Mouse (Mus musculus) lung, embryonic 16.5 days (tissue): ENCODE data around the gene Fthl17f. TPM values are rescaled to one million over a fixed set of nuclear protein-coding genes. Genes with fewer than 3 reads are reported as not detected.
"Not testable (repeated sequence)": the region's sequence is repeated elsewhere in the genome, so short reads cannot be mapped to it uniquely, and the experiment has no call there.

Experiments used
- ATAC-seq: fragments of 200-750 bp; cut with Nextera tagmentation; 2 replicates; pipeline ENCODE4 v1.8.0; 2017; ENCODE audit warnings: low read depth, mild to moderate bottlenecking, moderate library complexity
- H3K27ac ChIP-seq: fragments of 300-500 bp; sonication (generic); 2 replicates; pipeline ENCODE4 v1.5.1; 2014; ENCODE audit warnings: mild to moderate bottlenecking, control low read depth, low read length
- H3K27me3 ChIP-seq: fragments of 300-500 bp; sonication (generic); 2 replicates; pipeline ENCODE4 v1.6.1; 2014; ENCODE audit warnings: low read depth, low read length, mixed read lengths; ENCODE audit not compliant: control insufficient read depth, insufficient read depth
- H3K36me3 ChIP-seq: fragments of 300-500 bp; sonication (generic); 2 replicates; pipeline ENCODE4 v1.6.1; 2014; ENCODE audit warnings: low read length; ENCODE audit not compliant: control insufficient read depth, insufficient read depth
- H3K4me1 ChIP-seq: fragments of 300-500 bp; sonication (generic); replicated peaks from 2 replicates; pipeline ENCODE4 v1.6.1; 2014; ENCODE audit warnings: low read length, mixed read lengths; ENCODE audit not compliant: control insufficient read depth, insufficient read depth
- H3K4me2 ChIP-seq: fragments of 300-500 bp; sonication (generic); 2 replicates; pipeline ENCODE4 v1.6.1; 2014; ENCODE audit warnings: low read depth, low read length, control low read depth
- H3K4me3 ChIP-seq: fragments of 300-500 bp; sonication (generic); 2 replicates; pipeline ENCODE4 v1.5.1; 2014; ENCODE audit warnings: mild to moderate bottlenecking, low read length, control low read depth
- H3K9ac ChIP-seq: fragments of 300-500 bp; sonication (generic); 2 replicates; pipeline ENCODE4 v1.6.1; 2014; ENCODE audit warnings: low read length, control low read depth
- H3K9me3 ChIP-seq: fragments of 300-500 bp; sonication (generic); 2 replicates; pipeline ENCODE4 v1.6.1; 2016; ENCODE audit warnings: low read length; ENCODE audit not compliant: control insufficient read depth
- WGBS: fragments of 180-500 bp; shearing (Covaris S2); extraction: QIAGEN DNeasy Blood & Tissue Kit; methylation state at CpG from one replicate; pipeline ENCODE4 v1.1.7; 2014; 5-methylcytosine and 5-hydroxymethylcytosine counted together
- polyA plus RNA-seq: library from polyadenylated mRNA; unstranded; fragments of >200 nt; fragmentation: Nextera tagmentation; extraction: Ambion mirVana; gene quantifications from 2 replicates; pipeline ENCODE4 v1.2.1, GENCODE M21; 2015

Fthl17f gene
- not detected in 2 replicates for polyA plus RNA-seq

DNA sequence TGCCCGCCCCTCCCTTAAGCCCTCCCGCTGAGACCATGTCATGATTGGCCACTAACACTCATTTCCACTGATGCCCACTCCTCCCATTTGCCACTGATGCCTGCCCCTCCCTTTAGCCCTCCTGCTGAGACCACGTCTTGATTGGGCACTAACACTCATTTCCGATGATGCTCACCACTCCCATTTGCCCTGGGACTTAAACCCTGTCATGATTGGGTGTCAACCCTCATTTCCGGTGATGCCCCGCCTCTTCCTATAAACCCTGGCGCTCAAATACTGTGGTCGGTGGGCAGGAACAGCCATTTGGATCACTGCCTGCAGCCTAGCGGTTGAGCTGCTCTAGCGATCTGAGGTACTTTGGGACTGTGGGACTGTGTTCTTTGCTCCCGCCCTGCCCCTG, at the start of gene Fthl17f:
Gene Fthl17f, plus strand, starts transcription at position 301 of the 400 bp plus-strand sequence.
- not testable (repeated sequence) for H3K9ac ChIP-seq, H3K4me3 ChIP-seq, H3K4me2 ChIP-seq, ATAC-seq, H3K27me3 ChIP-seq, H3K9me3 ChIP-seq, H3K4me1 ChIP-seq, H3K36me3 ChIP-seq, H3K27ac ChIP-seq
- 89% methylated on average over 11 of the region's 11 CpGs for WGBS

DNA sequence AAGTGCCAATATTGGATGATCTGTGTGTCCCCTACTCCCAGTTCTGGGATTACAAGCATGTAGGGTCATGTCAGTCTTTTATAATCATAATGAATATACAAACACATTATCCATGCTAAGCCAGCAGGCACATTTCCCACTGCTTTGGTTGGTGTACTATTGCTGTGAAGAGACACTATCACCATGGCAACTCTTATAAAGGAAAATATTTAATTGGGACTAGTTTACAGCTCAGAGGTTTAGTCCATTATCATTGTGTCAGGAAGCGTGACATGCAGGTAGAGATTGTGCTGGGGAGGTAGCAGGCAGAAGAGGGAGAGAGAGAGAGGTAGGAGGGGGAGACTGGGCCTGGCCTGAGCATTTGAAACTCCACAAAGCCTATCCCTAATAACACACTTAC, 46.7 kb upstream of the Fthl17f start:
- H3K4me2 ChIP-seq = no peak overlapping the region
- H3K4me3 ChIP-seq = no peak overlapping the region
- 60% methylated on average over 1 of the region's 1 CpGs for WGBS
- no peak for ATAC-seq
- no peaks in the 10 kb centered on the region for H3K9me3 ChIP-seq
- no peaks in the 10 kb centered on the region for H3K27me3 ChIP-seq
- H3K4me1 ChIP-seq = no peaks in the 10 kb centered on the region
- no peak overlapping the region for H3K9ac ChIP-seq
- H3K36me3 ChIP-seq = no peaks in the 10 kb centered on the region
- H3K27ac ChIP-seq = no peak overlapping the region

DNA sequence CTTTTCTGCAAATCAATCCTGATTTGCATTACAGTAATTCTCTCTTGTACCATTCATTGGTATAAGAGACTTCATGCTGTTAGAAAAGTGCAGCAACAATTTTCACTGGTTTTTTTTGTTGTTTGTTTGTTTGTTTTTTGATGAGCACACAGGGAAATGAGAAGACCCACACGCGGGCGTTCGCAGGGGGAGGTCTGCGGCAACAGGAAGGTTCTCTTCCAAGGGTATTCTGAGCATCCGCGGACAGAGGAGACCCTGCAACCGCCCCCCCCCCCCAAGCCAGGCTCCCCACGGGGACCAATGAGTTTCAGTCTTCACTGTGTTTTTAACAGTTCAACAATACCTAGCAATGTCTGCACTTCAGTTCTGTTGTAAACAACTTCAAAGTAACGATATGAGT, 43.3 kb upstream of the Fthl17f start:
- no peak overlapping the region for H3K9ac ChIP-seq
- WGBS = 51% methylated on average over 10 of the region's 10 CpGs
- no peak overlapping the region for H3K4me3 ChIP-seq
- H3K4me1 ChIP-seq = no peaks in the 10 kb centered on the region
- H3K27me3 ChIP-seq = no peaks in the 10 kb centered on the region
- no peak for ATAC-seq
- H3K4me2 ChIP-seq = no peak overlapping the region
- H3K36me3 ChIP-seq = no peaks in the 10 kb centered on the region
- no peak overlapping the region for H3K27ac ChIP-seq
- H3K9me3 ChIP-seq = no peaks in the 10 kb centered on the region

DNA sequence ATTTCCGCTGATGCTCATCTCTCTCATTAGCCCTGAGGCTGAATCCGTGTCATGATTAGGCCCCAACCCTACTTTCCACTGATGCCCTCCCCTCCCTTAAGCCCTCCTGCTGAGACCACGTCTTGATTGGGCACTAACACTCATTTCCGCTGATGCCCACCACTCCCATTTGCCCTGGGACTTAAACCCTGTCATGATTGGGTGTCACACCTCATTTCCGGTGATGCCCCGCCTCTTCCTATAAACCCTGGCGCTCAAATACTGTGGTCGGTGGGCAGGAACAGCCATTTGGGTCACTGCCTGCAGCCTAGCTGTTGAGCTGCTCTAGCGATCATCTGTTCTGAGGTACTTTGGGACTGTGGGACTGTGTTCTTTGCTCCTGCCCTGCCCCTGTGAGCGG, 29.6 kb upstream of the Fthl17f start, which contains the start of gene Fthl17e:
Gene Fthl17e, plus strand, starts transcription at position 301 of the 400 bp plus-strand sequence.
- H3K27ac ChIP-seq, H3K4me1 ChIP-seq, H3K9ac ChIP-seq, H3K36me3 ChIP-seq, H3K4me3 ChIP-seq, ATAC-seq, H3K27me3 ChIP-seq, H3K4me2 ChIP-seq, H3K9me3 ChIP-seq: not testable (repeated sequence)
- WGBS = no CpG with 5 or more reads among the region's 10 CpGs

DNA sequence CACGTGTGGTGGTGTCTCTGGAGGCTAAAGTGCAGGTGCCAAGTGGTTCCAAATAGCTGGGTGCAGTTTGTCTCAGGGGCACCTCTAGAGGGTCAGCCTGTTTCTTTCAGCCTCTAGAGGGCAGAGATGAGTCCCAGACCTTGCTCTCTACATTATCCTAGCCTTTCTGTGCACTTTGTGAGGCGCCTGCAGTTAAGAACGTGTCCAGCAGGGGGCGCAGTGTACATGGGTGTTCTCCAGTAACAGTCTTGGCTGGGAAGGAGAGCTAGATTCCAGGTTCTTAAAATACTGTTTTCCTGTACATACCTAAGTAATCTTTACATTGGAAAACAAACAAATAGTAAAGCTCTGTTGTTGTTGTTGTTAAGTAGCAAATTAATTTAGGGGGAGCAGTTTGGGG, 21.2 kb upstream of the Fthl17f start:
- ATAC-seq, H3K4me1 ChIP-seq, H3K9ac ChIP-seq, H3K9me3 ChIP-seq, H3K36me3 ChIP-seq, H3K27me3 ChIP-seq, H3K4me3 ChIP-seq, H3K4me2 ChIP-seq, H3K27ac ChIP-seq: not testable (repeated sequence)
- WGBS = 33% methylated on average over 3 of the region's 4 CpGs

DNA sequence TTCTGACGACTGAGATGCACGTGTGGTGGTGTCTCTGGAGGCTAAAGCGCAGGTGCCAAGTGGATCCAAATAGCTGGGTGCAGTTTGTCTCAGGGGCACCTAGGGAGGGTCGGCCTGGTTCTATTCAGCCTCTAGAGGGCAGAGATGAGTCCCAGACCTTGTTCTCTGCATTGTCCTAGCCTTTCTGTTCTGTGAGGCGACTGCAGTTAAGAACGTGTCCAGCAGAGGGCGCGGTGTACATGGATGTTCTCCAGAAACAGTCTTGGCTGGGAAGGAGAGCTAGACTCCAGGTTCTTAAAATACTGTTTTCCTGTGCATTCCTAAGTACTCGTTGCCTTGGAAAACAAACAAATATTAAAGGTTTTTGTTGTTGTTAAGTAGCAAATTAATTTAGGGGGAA, 1.9 kb upstream of the Fthl17f start:
- H3K4me2 ChIP-seq, H3K36me3 ChIP-seq, H3K9ac ChIP-seq, ATAC-seq, H3K27ac ChIP-seq, H3K4me1 ChIP-seq, H3K27me3 ChIP-seq, H3K4me3 ChIP-seq, H3K9me3 ChIP-seq: not testable (repeated sequence)
- 10% methylated on average over 6 of the region's 9 CpGs for WGBS

DNA sequence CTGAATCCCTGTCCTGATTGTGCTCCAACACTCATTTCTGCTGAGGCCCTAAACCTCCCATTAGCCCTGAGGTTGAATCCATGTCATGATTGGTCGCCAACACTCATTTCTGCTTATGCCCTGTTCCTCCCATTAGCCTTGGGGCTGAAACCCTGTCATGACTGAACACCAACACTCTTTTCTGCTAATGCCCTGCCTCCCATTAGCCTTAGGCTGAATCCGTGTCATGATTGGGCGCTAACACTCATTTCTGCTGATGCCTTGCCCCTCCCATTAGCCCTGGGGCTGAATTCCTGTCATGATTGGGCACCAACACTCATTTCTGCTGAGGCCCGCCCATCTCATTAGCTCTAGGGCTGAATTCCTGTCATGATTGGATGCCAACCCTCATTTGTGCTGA, 714 bp upstream of the Fthl17f start:
- H3K27ac ChIP-seq = no peak overlapping the region
- no peak for ATAC-seq
- H3K4me1 ChIP-seq = no peaks in the 10 kb centered on the region
- no peak overlapping the region for H3K9ac ChIP-seq
- no peaks in the 10 kb centered on the region for H3K36me3 ChIP-seq
- no peaks in the 10 kb centered on the region for H3K9me3 ChIP-seq
- WGBS = 86% methylated on average over 4 of the region's 4 CpGs
- H3K4me3 ChIP-seq = no peak overlapping the region
- no peaks in the 10 kb centered on the region for H3K27me3 ChIP-seq
- no peak overlapping the region for H3K4me2 ChIP-seq

DNA sequence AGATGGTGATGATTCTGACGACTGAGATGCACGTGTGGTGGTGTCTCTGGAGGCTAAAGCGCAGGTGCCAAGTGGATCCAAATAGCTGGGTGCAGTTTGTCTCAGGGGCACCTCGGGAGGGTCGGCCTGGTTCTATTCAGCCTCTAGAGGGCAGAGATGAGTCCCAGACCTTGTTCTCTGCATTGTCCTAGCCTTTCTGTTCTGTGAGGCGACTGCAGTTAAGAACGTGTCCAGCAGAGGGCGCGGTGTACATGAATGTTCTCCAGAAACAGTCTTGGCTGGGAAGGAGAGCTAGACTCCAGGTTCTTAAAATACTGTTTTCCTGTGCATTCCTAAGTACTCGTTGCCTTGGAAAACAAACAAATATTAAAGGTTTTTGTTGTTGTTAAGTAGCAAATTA, 14.9 kb downstream of the Fthl17f start:
- not testable (repeated sequence) for H3K27ac ChIP-seq, H3K27me3 ChIP-seq, ATAC-seq, H3K36me3 ChIP-seq, H3K9ac ChIP-seq, H3K4me2 ChIP-seq, H3K4me1 ChIP-seq, H3K9me3 ChIP-seq, H3K4me3 ChIP-seq
- whole genome bisulfite sequencing = 4% methylated on average over 6 of the region's 10 CpGs

DNA sequence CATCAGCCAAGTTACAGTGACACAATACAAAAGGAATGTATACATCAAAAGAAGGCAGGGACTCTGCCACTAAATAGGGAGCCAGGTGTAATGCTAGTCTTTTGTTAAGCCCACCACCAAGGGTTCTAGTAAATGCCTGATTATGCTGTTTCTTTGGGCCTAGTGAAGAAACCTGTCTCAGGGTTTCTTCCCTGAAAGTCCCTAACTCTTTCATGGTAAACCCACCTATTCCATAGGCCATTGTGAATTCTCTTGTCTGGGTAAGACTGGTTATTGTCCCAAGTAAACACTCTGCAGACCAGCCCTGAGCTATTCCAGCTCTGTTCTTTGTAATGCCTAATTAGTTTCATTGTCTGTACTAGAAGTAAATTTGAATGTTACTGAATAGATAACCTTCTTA, 32.3 kb downstream of the Fthl17f start:
- not testable (repeated sequence) for H3K27me3 ChIP-seq, ATAC-seq, H3K4me3 ChIP-seq, H3K36me3 ChIP-seq, H3K4me1 ChIP-seq, H3K4me2 ChIP-seq, H3K9me3 ChIP-seq, H3K9ac ChIP-seq, H3K27ac ChIP-seq

DNA sequence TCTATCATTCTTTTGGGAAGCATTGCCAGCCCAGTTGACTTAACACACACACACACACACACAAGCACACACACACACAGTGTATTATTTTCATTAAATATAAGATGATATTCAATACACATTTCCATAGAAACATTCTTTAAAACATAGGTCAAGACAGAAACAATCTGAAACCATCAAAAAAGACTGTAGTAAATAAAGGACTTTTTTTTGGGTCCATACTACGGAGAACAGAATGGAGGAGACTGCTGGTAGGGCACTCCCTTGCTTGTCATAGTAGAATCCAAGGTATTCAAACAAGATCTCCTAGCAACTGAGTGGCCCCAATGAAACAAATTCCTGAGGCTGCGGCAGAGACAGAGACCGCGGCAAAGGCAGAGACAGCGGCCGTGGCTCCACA, 41.4 kb downstream of the Fthl17f start, which contains the start of gene 4930402K13Rik:
Gene 4930402K13Rik, plus strand, starts transcription at position 301 of the 400 bp plus-strand sequence.
- Histone ChIP-seq H3K4me2 (no peak within 1 kb of the TSS), H3K9ac (no peak within 1 kb of the TSS), H3K4me1 (no peaks in the 10 kb centered on the region), H3K27me3 (no peaks in the 10 kb centered on the region), H3K36me3 (no peaks in the 10 kb centered on the region), H3K9me3 (no peaks in the 10 kb centered on the region), H3K4me3 (no peak within 1 kb of the TSS), H3K27ac (no peak within 1 kb of the TSS)
- 89% methylated on average over 6 of the region's 6 CpGs for WGBS
- no peak for ATAC-seq
